Mouse (Mus musculus) embryo, embryonic 10.5 days (tissue): ENCODE results near the gene Mgrn1.

Experiments used
- DNase-seq: peaks from one replicate; pipeline ENCODE4 v3.0.0-alpha.2; 2015; ENCODE audit warnings: low spot score

Gene Mgrn1

DNA sequence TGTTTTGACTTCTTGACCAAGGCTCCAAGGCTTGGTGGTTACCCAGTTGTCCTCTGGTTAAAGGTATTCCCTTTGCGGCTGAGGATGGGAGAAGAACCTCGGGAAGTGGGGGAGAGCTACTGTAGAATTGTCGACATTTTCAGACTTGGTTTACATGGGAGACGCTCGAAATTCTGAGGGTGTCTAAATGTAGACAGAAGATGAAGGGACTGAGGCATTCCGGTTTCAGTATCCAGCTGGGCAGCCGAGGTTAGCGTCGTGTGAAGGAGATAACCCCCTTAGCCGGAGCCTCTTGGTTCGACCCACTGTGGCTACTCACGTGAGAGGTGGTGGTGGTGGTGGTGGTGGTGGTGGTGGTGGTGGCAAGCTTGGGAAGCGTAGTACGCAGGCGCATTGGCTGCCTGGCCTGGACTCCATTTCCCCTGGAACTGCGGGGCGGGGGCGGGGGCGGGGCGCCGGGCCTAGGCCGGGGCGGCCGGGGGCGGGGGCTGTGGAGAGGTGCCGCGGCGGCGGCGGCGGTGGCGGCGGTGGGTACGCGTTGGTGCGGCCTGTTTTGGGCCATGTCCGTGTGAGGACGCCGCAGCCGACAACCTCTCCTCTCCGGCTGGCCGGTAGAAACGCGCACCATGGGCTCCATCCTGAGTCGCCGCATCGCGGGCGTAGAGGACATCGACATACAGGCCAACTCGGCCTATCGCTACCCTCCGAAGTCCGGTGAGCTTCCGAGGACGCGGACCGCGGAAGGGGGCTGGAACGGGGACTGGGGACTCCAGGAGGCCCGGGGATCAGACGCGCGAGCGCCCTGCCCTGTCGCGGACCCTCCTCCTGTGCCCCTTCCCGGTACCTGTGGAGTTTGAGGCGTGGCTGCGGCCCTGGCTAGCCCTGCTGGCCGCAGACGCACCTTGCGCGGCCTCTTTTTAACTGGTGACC is at the start of gene Mgrn1:
Gene Mgrn1, plus strand, starts transcription at position 490 of the 930 bp plus-strand sequence.
- peak; percentile 95 for DNase-seq

GRCm38 (mm10) chr16:4837631-4838030 is 48.4 kb upstream of the Mgrn1 start:
- DNase-seq: no peak

DNA sequence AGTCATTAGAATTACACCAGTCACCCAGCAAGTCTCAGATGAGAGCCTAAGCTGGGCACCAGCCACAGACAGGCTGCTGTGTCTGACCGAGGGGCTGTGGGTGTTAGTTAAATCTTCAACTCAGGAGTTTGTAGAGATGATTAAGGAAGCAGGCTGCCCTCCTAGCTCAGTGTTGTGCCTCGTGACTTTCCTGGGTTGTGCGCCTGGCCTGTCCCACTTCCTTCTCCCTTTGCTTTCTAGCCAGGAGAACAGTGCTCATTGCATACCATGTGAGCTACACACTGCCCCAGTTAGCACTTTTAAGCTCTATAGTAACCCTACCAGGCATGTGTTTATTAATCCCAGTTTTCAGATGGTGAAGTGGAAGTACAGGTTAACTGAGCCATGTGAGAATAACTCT is 46.5 kb upstream of the Mgrn1 start:
- DNase-seq: no peak

DNA sequence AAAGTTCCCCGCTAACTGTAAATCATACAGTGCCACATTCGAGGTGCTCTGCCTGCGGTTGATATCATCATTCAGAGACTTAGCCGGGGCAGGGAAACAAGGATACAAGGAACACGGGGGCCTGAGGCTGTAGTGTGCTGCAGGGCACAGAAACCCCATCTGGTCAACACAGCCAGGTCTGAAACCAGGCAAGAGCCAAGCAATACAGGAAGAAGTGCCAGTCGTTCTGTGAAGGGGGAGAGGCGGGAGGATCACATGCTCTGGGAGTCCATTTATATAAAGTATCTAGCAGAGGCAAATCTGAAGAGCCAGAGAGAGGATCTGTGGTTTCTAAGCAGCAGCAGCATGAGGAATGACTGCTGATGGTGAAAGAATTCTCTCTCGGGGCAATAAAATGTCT is 45.8 kb upstream of the Mgrn1 start:
- no peak for DNase-seq

GRCm38 (mm10) chr16:4847041-4847440 is 39.0 kb upstream of the Mgrn1 start:
- no peak for DNase-seq

- no peak for DNase-seq
These were observed 38.0 kb upstream of the Mgrn1 start for GRCm38 (mm10) chr16:4848090-4848489.

DNA sequence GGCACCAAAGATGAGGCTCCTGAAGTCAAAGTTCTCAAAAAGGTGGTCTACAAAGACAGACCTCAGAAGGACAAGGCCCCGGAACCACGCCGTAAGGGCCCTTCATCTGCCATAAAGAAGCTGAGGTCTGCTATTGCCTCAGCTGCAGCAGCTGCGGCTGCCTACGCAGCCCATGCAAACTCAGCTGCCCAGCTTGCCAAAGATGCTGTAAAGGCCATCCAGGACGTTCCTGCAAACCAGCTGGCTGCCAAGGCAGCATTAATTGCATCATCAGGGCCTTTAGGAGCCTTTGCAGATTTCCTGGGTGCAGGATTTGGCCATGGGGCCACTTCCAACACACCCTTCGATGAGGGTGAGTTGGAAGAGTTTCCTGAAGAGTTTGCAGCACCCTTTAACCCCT is 35.7 kb upstream of the Mgrn1 start:
- DNase-seq: no peak

GRCm38 (mm10) chr16:4850938-4851628 is 35.0 kb upstream of the Mgrn1 start:
- DNase-seq: no peak

DNA sequence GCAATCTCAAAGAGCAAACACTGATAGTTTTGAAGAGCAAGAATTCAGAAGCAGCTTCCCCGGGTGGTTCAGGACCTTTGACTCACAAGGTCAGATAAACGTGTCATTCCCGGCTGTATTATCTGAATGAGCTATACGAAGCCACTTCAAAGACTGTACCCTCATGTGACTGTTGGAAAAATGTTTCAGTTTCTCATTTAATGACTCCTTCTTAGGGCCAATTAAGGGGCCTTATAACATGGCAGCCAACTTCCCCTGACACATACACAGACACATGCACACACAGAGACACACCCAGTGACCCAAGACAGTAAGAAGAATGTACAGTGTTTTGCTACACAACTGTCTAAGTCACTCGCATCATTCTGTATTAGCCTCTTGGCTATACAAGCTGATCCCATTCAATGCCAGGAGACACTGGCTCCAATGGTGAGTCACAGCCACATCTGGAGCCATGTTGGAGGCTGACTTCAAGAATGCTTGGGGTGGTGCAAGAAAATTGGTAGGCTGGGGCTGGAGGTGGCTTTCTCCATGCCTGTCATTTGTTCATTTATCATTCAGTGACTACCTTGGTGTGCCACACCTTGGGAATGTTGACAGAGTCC is 30.9 kb upstream of the Mgrn1 start:
- DNase-seq: no peak

- DNase-seq: no peak
These were observed 24.7 kb upstream of the Mgrn1 start for GRCm38 (mm10) chr16:4861392-4861791.

GRCm38 (mm10) chr16:4862863-4863483 is 23.1 kb upstream of the Mgrn1 start:
- peak; percentile 70 for DNase-seq

GRCm38 (mm10) chr16:4863742-4864141 is 22.3 kb upstream of the Mgrn1 start:
- DNase-seq: no peak

DNA sequence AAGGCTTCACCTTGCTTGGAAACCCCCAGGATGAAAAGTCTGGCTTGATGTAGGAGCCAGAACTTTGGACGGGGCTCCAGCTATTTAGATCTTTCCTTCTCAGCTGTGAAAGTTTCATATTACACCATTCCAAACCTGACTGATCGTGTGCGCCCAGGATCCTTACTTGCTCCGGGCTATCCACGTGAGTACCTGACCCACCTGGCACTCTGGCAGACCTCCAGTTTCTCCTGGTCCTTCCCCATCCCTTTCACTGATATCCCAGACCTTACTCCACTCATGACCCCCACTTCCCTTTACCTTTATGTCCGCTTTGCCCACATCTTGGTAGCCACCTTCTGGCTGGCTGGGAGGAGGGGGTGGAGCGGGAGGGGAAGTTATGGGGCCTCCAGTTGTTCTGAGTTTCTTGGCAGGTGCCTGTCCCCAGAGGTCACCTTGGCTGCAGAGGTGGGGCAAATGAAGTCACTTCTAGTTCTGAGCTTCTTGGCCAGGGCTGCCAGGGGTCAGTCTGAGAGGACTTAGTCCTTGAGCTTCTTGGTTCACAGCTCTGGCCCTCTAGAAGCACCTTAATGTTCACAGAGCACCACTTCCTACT is 19.9 kb upstream of the Mgrn1 start:
- no peak for DNase-seq

- no peak for DNase-seq
These were observed 15.6 kb upstream of the Mgrn1 start for GRCm38 (mm10) chr16:4870490-4870889.

DNA sequence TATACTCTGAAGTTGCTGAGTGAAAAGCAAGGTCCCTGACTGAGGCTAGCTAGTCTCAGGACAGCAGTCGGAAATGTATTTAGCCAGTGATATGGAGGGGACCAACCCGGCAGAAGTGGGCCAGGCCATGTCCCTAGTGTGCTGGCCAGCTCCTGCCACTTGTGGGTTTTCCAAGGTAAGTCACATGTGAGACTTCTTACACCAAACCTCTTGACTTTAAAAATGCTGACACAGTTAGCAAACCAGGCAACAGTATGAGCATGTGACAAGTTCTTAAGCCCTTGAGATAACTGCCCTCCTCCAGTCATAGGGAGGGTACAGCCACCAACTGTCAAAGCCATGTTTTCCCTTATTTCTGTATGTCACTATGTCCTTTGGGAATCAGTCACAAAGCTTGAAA is 14.1 kb upstream of the Mgrn1 start:
- DNase-seq: no peak

DNA sequence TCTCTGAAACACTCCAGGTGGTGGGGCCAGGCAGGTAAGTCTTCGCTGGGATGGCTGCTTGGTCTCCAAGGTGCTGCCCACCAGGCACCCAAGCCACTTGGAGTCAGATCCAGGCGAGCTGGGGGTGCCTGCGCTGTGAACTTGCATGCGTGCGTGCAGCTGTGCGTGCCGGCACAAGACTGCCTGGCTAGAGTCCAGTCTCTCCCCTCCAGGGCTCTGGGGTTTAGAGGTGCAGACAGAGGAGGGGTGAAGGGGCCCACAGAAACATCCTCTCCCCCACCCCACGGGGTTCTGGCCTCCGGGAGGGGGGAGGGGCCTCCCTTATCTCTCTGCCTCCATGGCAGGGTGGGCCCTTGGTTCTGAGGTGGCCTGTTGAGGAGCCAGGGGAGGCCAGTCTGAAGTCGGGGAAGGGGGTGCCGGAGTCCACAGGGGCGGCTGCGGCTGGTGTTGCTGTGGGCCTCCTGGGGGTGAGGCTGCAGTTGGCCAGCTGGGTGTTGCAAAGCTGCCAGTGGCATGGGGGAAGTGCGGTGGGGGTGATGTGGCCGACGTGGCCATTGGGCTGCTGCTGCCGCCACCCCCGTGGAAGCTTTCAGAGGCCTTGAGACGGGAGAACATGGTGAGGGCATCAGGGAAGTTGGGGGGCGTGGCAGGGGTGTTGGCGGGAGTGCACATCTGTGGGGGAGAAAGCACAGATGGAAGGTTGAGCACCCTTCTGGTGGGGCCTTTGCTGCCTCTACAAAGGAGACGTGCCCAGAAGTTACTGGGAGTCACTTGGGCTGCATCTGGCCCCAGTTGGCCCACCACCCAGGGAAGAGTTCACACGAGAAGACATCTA is 10.6 kb upstream of the Mgrn1 start:
- DNase-seq: no peak

- DNase-seq: no peak
These were observed 9.9 kb upstream of the Mgrn1 start for GRCm38 (mm10) chr16:4876033-4876680.

DNA sequence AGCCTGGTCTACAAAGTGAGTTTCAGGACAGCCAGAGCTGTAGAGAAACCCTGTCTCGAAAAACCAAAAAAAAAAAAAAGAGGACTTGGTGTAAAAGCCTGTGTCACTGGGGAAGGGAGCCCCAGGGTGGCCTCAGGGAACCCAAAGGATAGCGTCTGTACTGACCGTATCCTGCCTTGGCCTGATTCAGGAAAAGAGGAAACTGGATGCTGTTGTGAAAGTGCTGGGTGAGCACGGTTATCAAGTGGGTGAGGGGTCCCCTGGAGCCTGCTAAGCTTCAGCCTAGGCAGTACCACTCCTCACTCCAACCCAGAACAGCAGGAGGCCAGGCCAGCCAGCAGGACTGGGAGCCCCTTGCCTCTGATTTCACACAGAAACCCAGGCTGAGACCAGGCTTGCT is 8.9 kb upstream of the Mgrn1 start:
- DNase-seq: no peak

DNA sequence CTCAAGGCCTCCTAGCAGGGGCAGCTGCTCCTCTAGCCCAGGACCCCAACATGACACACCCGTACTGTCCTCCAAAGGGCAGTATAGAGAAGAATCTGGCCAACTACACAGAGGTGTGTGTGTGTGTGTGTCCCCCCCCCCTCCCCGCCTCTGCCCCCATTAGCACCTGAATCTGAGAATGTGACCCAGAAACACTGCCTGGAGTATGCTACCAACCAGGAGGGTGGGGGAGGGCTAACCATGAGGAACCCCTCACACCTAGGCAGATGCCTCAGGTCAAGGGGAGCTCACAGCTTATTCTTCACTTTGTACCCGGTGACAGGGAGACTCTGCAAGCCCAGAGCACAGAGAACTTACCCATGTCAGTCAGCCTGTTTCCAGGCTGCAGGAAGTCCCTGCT is 8.3 kb upstream of the Mgrn1 start:
- no peak for DNase-seq

DNA sequence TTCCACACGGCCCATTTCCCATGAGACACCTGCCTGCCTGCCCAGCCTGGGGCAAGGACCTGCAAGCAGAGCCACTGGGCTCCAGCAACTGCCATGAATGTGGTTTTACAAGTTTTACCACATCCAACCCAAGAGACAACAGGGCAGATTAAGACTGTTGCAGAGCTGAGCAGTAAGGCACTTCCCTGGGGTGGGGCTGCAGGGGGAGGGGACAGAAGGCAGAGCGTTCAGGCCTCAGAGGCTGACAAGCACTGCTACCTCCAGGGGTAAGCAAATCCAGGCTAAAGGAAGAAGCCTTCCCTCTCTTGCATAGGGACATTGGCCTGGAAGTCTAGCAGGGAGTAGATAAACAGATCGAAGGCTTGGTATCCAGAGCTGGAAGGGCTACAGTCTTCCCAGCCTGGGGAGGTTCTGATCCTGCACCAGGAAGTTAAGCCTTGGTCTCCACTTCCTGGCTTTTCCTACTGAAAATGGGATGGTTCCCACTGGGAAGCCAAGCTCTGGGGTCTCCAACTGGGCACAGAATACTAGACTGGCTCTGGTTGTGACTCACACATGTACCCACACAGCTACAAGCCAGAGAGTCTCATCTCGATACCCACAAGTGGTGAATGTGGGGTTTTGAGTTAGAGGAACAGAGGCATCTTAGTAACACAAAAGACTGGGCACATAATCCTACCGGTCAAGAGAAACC is 7.7 kb upstream of the Mgrn1 start:
- peak; percentile 14 for DNase-seq
